Mouse (Mus musculus) bone marrow macrophage, adult 2 months (primary cell): ENCODE results near the gene Sema5a.

Source experiments
- CTCF ChIP-seq: IDR thresholded peaks from 2 replicates; pipeline ENCODE4 v1.5.1; 2012; ENCODE audit warnings: low read depth, mild to moderate bottlenecking, low read length, moderate library complexity
- POLR2A ChIP-seq: IDR thresholded peaks from 2 replicates; pipeline ENCODE4 v1.6.1; 2012; ENCODE audit warnings: mild to moderate bottlenecking, low read depth, low read length, borderline replicate concordance

DNA sequence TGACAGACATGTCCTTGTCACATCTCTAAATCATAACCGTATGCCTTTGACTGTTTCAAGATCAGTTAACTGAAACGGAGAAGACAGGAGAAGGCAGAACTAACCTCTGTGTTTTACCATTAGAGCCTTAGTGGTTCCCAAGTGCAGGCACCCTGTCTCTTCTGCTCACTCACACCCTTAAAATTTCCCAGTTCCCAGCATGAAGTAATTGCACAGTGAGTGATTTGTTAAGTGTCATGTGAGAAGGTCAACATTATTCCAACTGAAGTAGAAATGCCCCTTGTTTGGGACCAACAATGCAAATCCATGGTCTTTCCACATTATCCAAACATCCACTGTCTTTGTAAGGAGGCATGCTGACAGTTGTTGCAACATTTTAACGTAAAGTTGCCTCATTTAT lies 409.4 kb downstream of the Sema5a start:
- TF ChIP-seq POLR2A (no peak), CTCF (no peak)
